Mouse (Mus musculus): ENCODE results near the gene Lrrc49. TPM values are rescaled to one million over a fixed set of nuclear protein-coding genes. Genes with fewer than 3 reads are reported as not detected.

The Lrrc49 gene
- total RNA-seq, 2 experiments from 2014 or later: 2.5 to 3.2 TPM

DNA sequence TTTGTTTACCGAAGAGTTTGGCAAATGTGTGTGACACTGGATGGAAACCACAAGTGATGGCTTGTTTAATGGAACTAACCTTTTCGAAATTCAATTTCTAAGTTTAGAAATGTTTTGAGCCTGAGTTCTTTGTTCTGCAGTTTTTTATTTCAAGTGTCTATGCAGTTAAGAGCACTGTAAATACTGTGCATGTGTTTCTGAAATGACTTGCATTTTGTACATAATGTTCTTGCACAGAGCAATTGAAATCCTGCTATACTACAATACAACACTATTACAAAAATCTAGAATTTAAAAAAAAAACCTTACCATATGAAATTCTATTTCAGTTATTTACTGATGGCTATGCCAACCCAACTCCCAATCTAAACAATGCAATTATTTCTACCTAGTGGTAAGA, 75.7 kb downstream of the Lrrc49 start:
- TF ChIP-seq CTCF (IDR thresholded peaks at IDR 0.05): no peak
- no peak overlapping the region for H3K27ac ChIP-seq
- DNase-seq: no peak
- H3K4me3 ChIP-seq: no peak overlapping the region
- intact Hi-C loops (cut with DNase I): no loop called here

DNA sequence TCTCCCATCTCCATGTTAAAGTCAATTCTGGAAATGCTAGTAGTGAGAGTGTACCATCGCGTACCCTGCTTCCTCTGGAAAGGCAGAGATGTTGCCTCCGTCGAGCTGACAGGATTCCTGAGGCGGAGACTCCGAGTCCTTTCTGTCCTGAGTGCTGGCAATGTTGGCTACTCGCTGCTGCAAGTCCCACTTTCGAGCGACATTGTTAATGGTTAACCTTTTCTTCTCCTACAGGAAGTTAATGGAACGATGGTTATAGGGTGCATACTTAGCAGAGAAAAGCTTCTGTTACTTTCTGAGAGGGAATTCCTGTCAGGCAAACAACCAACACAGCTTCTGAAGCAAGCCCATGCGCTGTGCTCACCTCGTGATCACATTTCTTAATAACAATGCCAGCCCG, 77.8 kb downstream of the Lrrc49 start:
- no peak for TF ChIP-seq CTCF (IDR thresholded peaks at IDR 0.05)
- Histone ChIP-seq H3K27ac (no peak overlapping the region), H3K4me3 (no peak overlapping the region)
- DNase-seq: no peak
- intact Hi-C loops (cut with DNase I): no loop called here

DNA sequence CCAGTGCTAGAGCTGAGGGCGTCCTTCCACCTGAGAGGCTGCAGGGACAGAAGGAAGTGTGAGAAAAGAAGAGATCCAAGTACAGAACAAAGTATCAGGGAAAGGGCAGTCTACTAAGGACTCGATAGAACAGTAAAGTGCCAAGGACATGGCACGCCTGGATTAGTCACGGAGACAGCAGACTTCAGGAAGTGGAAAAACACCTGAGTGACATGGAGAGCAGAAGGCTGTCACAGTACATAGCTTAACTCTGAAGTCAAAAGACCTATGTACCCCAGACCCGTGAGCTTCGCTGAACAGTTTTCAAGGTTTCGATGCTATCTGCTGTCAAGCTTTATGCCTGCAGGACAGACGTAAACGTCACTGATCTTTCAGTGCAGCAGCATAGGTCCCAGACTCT, 79.1 kb downstream of the Lrrc49 start:
- no peak overlapping the region for H3K27ac ChIP-seq
- intact Hi-C loops (cut with DNase I): no loop called here
- H3K4me3 ChIP-seq: no peak overlapping the region
- no peak for DNase-seq
- TF ChIP-seq CTCF (IDR thresholded peaks at IDR 0.05): no peak

DNA sequence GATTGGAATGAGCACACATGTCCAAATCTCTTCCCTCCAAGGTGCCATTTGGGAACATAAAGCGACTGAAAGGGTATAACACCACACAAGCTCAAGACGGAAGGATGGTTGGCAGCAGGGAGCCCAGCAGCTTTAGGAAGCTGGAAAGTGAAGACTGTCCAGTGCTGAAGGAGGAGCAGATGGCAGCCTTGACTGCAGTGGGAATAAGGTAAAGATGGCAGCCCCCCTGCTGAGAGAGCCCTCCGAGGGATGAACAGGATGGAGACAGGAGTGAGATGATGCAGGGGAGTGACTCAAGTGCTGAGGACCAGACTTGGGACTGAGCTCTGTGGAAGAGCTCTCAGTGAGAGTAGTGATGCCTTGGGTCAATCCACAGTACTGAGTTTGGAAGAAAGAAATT, 79.9 kb downstream of the Lrrc49 start:
- intact Hi-C loops (cut with DNase I): no loop called here
- DNase-seq: no peak
- Histone ChIP-seq H3K27ac (no peak overlapping the region), H3K4me3 (no peak overlapping the region)
- TF ChIP-seq CTCF (IDR thresholded peaks at IDR 0.05): no peak

DNA sequence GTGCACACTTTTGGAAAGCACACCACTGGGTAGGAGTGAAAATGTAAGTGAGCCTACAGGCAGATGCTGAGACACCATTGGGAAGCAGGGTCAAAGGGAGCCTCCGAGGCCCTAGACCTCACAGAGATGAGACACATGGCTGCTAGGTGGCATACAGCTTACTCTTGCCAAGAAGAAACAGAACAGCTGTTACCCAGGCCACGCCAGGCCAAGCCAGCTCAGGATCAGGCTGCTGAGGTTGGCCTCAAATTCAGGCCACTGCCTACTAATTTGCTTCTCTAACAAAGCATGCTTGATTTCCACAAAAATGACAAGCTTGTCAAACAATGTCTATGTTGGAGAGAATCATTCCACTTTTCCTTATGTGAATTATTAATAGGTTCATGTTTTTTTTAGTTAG, 83.0 kb downstream of the Lrrc49 start:
- peak; percentile 67 for DNase-seq
- no peak overlapping the region for H3K4me3 ChIP-seq
- 0 out of 2 replicates have a peak overlapping the region, but pooled peaks have one; percentile 5 for H3K27ac ChIP-seq
- intact Hi-C loops (cut with DNase I): loop anchor here (5.0 kb wide), 2 partner anchors 83 to 328 kb away; partner anchors contain the start of gene Thsd4
- TF ChIP-seq CTCF (IDR thresholded peaks at IDR 0.05): no peak

DNA sequence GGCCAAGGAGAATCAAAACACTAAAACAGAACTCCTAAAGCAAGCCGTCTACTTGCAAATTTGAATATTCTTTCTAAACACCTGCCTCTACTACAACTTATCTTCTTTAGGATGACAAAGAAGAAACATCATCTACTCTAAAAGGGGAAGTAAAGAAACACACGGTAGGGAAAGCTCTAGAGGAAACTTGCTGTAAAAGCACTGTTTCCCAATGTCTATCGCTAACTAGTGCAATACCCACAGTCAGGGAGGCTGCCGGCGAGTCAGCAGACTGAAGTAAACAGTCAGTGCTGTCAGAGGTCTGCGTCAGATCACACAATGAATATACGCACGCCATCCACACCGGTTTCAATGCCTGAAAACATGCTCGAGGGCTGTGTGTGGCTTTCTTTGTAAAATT, 86.0 kb downstream of the Lrrc49 start:
- no peak overlapping the region for H3K27ac ChIP-seq
- TF ChIP-seq CTCF (IDR thresholded peaks at IDR 0.05): no peak
- no peak overlapping the region for H3K4me3 ChIP-seq
- intact Hi-C loops (cut with DNase I): loop anchor here (5.0 kb wide), 2 partner anchors 80 to 325 kb away; partner anchors contain the start of gene Thsd4
- no peak for DNase-seq

DNA sequence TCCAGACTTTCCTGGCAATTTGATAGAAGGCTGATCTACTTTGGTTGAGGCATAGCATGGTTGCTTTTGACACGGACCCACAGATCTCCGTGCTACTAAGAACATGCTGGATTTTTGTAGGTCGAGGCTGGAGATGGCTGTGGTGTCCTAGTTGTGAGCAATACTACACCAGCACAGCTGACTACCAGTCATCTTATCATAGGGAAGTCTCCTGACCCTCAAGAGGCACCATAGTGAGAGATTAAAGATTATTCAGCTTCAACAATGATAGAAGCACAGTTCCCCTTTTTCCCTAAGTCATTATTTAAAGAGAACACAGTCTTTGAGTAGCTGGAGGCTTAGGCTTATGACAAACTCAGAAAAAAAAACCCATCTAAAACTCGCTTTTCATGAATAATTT, 87.7 kb downstream of the Lrrc49 start:
- DNase-seq: no peak
- no peak for TF ChIP-seq CTCF (IDR thresholded peaks at IDR 0.05)
- H3K4me3 ChIP-seq: no peak overlapping the region
- no peak overlapping the region for H3K27ac ChIP-seq
- intact Hi-C loops (cut with DNase I): loop anchor here (5.0 kb wide), 2 partner anchors 78 to 323 kb away; partner anchors contain the start of gene Thsd4

DNA sequence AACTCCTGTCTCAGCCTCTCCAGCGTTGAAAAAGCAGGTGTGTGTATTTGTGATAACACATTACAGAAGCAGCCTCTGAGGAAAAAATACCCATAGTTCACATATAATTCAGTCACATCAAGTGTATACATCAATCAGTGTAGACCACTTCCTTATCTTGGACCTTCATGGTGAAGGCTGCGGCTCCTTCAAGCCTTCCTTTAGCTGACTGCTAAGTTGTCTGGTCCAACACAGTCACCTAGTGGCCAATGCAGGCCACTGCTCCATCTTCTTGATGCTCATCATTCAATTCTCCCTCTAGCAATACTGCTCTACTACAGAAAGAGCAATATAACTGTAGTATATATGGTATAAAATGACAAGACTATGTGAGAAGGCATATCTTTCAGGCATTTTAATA, 88.5 kb downstream of the Lrrc49 start:
- peak; percentile 26 for DNase-seq
- no peak overlapping the region for H3K27ac ChIP-seq
- H3K4me3 ChIP-seq: no peak overlapping the region
- intact Hi-C loops (cut with DNase I): loop anchor here (1.0 kb wide), 1 partner anchor 354 kb away; no protein-coding TSS in a partner anchor
- TF ChIP-seq CTCF (IDR thresholded peaks at IDR 0.05): peak; percentile 80

DNA sequence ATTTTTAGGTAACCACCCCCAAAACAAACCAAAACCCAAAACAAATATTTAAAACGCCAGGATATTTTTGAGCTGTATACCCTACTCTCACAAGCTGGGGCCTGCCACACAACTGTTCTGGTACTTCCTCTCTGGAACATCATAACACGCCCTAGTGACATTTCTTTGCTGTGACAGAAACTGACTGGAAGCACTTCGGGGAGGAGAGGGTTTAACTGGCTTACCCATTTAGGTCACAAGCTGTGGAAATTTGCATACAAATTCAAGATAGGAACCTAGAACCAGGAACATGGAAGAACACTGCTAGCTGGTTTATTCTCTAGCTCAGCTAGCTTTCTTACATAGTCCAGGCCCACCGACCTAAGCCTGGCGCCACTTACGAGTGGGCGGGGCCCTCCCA, 92.6 kb downstream of the Lrrc49 start:
- intact Hi-C loops (cut with DNase I): no loop called here
- Histone ChIP-seq H3K27ac (no peak overlapping the region), H3K4me3 (no peak overlapping the region)
- TF ChIP-seq CTCF (IDR thresholded peaks at IDR 0.05): no peak
- DNase-seq: no peak

DNA sequence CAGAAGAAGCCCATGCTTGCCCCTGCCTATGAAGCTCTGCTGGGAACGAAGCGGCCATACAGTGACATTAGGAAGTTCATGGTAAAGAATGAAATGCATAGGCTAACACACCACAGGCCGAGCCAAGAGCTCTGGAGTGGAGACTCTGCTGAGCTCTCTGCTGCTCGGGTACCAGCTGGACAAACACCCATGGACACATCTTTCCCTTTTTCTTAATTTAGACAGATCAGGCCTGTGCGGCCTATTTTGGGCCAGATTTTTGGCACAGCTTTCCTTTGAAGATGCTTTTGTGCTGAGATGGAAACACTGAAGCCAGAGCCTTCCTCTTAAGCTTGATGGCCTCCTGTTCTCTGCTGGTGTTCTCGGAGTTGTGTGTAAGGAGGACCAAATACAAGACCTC, 95.0 kb downstream of the Lrrc49 start:
- DNase-seq: no peak

DNA sequence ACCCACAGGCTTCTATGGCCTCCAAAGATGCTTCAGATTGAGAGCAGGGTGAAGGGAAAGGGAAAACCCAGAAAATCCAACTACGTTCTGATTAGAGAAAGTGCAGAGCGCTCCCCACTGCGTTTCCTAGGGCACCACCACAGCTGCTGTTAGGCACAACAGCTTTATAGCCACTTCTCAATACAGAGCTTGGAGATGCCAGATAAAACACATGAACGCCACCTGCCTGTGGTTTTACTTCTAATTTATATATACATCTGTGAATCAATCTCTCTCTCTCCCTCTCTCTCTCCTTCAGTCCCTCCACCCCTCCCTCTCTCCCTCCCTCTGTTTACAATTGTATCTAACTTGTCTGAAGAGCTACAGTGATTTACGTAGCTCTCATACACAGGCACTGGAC, 95.6 kb downstream of the Lrrc49 start:
- intact Hi-C loops (cut with DNase I): no loop called here
- no peak for TF ChIP-seq CTCF (IDR thresholded peaks at IDR 0.05)
- DNase-seq: no peak
- no peak overlapping the region for H3K4me3 ChIP-seq
- H3K27ac ChIP-seq: no peak overlapping the region

More for the DNA sequence above, 95.0 kb downstream of the Lrrc49 start:
- TF ChIP-seq CTCF (IDR thresholded peaks at IDR 0.05): no peak
- 0 out of 2 replicates have a peak overlapping the region, but pooled peaks have one; percentile 13 for H3K27ac ChIP-seq
- no peak overlapping the region for H3K4me3 ChIP-seq
- intact Hi-C loops (cut with DNase I): no loop called here

DNA sequence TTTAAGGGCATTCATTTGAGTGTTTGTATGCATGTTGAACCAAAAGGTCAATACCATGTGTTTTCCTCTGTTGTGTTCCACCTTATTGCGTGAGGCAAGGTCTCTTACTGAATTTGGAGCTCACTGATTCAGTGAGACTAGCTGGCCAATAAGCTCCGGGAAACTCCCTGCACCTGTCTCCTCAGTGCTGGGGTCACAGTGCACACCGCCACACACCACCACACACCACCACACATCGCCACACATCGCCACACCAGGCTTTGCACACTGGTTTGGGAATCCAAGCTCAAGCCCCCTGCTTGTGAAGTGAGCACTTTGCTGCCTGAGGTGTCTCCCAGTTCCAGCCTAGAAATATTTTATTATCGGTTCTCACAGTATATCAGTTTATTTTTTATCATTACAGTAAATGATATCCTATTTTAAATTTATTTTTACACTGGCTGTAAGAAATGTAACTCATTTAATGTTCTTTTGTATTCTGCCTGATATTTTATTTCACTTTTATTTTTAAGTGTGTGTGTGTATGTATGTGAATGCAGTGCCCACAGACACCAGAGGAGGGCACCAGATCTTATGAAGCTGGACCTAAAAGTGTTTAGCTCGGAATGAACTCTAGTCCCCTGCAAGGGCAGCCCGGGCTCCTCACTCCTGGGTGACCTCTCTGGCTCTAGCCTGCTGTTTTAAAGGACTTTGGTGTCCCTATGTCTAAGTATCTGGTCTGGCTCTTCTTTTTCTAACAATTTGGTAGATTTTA, 96.9 kb downstream of the Lrrc49 start:
- H3K4me3 ChIP-seq: no peak overlapping the region
- no peak overlapping the region for H3K27ac ChIP-seq
- TF ChIP-seq CTCF (IDR thresholded peaks at IDR 0.05): peak; percentile 11; the same call in 1 of the 2 replicates
- intact Hi-C loops (cut with DNase I): no loop called here
- no peak for DNase-seq

DNA sequence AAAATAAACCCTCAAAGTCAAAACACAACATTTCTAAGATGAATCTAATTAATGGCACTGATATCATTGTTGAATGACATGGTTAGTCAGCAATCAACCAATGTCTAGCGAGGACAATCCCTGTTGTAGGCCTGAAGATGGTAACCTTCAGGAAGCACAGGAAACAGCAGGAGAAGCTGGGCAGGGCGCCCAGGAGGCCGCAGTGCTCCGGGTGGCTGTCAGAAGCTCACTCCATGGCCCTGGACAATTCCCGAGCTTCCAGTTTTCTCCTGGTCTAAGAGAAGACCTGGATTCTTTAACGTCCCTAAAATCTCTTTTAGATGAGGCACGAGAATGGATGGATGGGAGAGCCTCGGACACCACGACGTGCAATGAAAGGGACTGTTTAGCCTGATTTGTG, 99.0 kb downstream of the Lrrc49 start:
- TF ChIP-seq CTCF (IDR thresholded peaks at IDR 0.05): no peak
- H3K4me3 ChIP-seq: no peak overlapping the region
- H3K27ac ChIP-seq: no peak overlapping the region
- DNase-seq: no peak
- intact Hi-C loops (cut with DNase I): no loop called here

DNA sequence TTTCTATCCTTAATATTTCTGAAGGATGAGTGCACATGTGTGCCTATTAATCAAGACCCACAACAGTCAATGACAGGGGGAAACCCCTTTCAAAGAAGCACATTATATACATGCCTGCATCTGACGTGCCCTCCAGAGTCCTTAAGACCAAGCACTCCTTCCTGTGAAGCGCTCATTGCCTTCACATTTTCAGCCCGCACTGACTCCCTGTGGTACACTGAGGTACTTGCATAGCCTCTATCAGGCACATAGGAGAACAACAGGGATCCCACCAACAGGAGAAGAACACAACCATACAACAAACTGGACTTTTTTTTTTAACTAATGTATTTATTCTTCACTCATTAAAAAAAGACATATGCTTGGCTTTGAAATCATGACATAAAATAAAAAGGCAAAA, 101.0 kb downstream of the Lrrc49 start:
- intact Hi-C loops (cut with DNase I): no loop called here
- DNase-seq: no peak
- Histone ChIP-seq H3K27ac (no peak overlapping the region), H3K4me3 (no peak overlapping the region)
- no peak for TF ChIP-seq CTCF (IDR thresholded peaks at IDR 0.05)

All from gastrocnemius, adult 2 months (tissue).